Mouse (Mus musculus) adrenal gland, postnatal 14 days (tissue): Measurements from ENCODE around the gene Gpr45. TPM values are rescaled to one million over a fixed set of nuclear protein-coding genes. Genes with fewer than 3 reads are reported as not detected.

Source experiments
- DNase-seq: peaks from one replicate; pipeline ENCODE4 v3.0.0; 2021; ENCODE audit warnings: mixed read lengths
- microRNA-seq, 2 experiments: library from miRNA; unstranded; fragments of <30 nt; microRNA quantifications; one replicate each; pipeline ENCODE4 v1.2.0; 2021
- total RNA-seq: library from RNA; stranded (reverse); gene quantifications from 2 replicates; pipeline ENCODE4 v1.2.3, GENCODE M21; 2021

Gene Gpr45
- total RNA-seq, 1 experiment from 2014 or later = 3.0 TPM

GRCm38 (mm10) chr1:43046990-43047389 is 94.3 kb downstream of the Gpr45 start:
- no peak for DNase-seq

GRCm38 (mm10) chr1:43047811-43048210 is 95.1 kb downstream of the Gpr45 start:
- no peak for DNase-seq

- no peak for DNase-seq
Observed at GRCm38 (mm10) chr1:43051903-43052302, 99.2 kb downstream of the Gpr45 start.

GRCm38 (mm10) chr1:43065615-43066310 is 113.1 kb downstream of the Gpr45 start:
- DNase-seq = peak; percentile 73

- no peak for DNase-seq
Observed at GRCm38 (mm10) chr1:43066573-43066972, 113.9 kb downstream of the Gpr45 start.

GRCm38 (mm10) chr1:43067551-43067950 is 114.9 kb downstream of the Gpr45 start:
- DNase-seq = no peak

- no peak for DNase-seq
Observed at GRCm38 (mm10) chr1:43070726-43071125, 118.1 kb downstream of the Gpr45 start.

- no peak for DNase-seq
Observed at GRCm38 (mm10) chr1:43072028-43072427, 119.4 kb downstream of the Gpr45 start.

- DNase-seq = no peak
Observed at GRCm38 (mm10) chr1:43072561-43072960, 119.9 kb downstream of the Gpr45 start.

- DNase-seq = no peak
Observed at GRCm38 (mm10) chr1:43074791-43075190, 122.1 kb downstream of the Gpr45 start.

- DNase-seq = no peak
Observed at GRCm38 (mm10) chr1:43078124-43078523, 125.5 kb downstream of the Gpr45 start.

- DNase-seq = no peak
Observed at GRCm38 (mm10) chr1:43082946-43083345, 130.3 kb downstream of the Gpr45 start.

Small RNA genes within 50 kb of the gene (microRNA-seq; reads per million reads assigned to microRNA genes)
- gene Gm24001 = 0 reads per million in 2 experiments

Other genes starting within 250 kb of the Gpr45 start
- gene Mrps9, start 101.6 kb upstream of the Gpr45 start, total RNA-seq = 75.3 and 83.3 TPM in 2 replicates
- 25.1 and 25.8 TPM in 2 replicates for gene Tgfbrap1, start 145.8 kb downstream of the Gpr45 start, total RNA-seq
- gene AI597479, start 145.8 kb downstream of the Gpr45 start, total RNA-seq = 14.6 and 16.6 TPM in 2 replicates
- gene Fhl2, start 244.1 kb downstream of the Gpr45 start, total RNA-seq = 18.5 and 18.6 TPM in 2 replicates